Mouse (Mus musculus) retina, postnatal 1 day (tissue): ENCODE measurements around the gene Caskin1.

ENCODE experiments used
- DNase-seq: peaks from one replicate; pipeline ENCODE4 v3.0.0-alpha.2; 2012

Caskin1 gene

GRCm38 (mm10) chr17:24533099-24533992 lies 44.9 kb downstream of the Caskin1 start:
- DNase-seq: peak; percentile 90

- no peak for DNase-seq
Measured at GRCm38 (mm10) chr17:24534160-24534718, 45.8 kb downstream of the Caskin1 start, which contains the start of gene Rab26. TSS of gene Rab26 (minus strand) at chr17:24534210.

DNA sequence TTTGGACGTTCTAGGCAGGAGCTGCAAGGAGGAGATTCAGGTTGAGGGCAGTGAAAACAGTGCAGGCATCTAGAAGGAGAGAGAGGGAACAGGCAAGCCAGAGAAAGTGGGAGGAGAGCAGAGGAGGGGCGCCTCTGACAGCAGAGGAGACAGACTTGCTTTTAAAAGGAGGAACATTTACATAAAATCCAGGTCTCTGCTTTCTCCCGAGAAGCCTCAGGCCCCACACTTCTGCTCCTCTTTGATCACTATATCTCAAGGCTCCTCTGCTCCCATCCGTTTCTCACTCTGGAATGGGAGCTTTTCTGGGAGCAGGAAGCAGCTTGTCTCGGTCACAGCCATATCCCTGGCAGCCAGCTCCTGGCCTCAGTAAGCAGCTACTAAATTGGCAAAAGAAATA lies 46.9 kb downstream of the Caskin1 start:
- no peak for DNase-seq

DNA sequence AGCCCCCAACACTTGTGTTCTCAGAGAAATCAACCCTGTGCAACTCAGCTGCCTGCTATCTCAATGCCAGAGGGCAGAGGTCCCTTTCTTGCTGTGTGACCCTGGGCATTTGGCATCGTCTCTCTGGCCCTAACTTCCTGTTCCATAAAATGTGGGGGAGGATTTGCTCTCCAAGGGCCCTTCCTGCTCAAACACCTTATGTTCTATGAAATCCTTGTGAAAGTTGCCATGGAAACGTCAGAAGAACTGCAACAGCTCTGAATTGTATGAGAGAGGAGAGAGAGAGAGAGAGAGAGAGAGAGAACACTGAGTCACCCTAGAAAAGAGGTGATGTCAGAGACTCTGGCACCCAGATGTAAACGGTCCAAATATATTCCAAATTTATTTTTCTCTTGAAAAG lies 49.1 kb downstream of the Caskin1 start:
- no peak for DNase-seq

GRCm38 (mm10) chr17:24538950-24539349 lies 50.5 kb downstream of the Caskin1 start:
- DNase-seq: peak; percentile 67

DNA sequence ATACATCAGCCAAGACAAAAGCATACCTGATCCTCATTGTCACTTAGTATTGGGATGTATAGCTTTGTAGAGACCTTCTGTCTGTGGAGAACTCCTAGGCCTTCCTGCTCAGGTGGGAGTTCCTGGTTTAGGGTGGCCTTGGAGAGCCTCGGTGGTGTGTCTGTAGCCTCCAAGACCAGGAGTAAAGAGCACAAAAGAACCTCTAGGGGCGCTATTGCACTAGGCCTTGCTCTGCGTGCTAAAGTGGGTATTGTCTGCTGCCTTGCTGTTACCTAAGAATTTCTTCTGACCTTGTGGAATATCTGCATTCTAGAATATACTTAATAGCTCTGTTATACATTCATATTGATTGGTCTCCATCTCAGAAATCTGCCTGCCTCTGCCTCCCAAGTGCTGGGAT lies 52.0 kb downstream of the Caskin1 start:
- peak; percentile 84 for DNase-seq

DNA sequence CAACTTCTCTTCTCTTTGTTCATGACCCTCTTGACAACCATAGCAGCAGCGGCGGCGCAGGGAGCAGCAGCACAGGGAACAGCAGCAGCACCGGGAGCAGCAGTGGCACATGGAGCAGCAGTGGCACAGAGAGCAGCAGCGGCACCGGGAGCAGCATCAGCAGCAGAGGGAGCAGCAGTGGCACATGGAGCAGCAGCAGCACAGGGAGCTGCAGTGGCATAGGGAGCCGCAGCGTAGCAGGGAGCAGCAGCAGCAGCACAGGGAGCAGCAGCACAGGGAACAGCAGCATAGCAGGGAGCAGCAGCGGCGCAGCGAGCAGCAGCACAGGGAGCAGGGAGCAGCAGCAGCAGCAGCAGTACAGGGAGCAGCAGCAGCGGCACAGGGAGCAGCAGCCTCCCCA lies 56.2 kb downstream of the Caskin1 start:
- DNase-seq: peak; percentile 35

DNA sequence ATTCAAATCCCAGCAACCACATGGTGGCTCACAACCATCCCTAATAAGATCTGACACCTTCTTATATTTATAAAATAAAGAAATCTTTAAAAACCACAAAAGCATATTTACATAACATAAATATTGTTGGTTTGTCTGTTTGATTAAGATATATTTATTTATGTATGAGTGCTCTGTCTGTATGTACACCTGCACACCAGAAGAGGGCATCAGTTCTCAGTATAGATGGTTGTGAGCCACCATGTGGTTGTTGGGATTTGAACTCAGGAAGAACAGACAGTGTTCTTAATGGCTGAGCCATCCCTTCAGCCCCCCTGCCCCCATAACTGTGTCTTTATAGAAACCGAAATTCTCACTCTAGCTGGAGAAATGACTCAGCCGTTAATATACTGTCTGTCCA lies 56.8 kb downstream of the Caskin1 start:
- no peak for DNase-seq

DNA sequence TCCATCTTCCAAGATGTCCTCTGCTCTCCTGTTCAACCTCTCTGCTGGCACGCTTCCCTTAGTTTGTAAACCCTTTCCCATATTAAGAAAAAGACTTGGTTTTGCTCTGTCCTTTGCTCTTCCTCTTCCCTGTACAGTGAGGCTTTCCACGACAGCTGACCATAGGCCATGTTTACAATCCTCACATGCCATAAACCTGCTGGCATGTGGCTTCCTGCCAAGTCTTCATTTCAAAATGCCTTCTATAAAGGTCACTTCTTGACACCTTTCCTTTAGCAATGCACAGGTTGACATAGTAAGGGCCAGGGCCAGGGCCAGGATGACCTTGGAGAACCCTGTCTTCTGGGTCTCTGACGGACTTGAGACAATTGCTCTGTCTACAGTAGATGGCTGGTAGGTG lies 57.8 kb downstream of the Caskin1 start:
- no peak for DNase-seq

DNA sequence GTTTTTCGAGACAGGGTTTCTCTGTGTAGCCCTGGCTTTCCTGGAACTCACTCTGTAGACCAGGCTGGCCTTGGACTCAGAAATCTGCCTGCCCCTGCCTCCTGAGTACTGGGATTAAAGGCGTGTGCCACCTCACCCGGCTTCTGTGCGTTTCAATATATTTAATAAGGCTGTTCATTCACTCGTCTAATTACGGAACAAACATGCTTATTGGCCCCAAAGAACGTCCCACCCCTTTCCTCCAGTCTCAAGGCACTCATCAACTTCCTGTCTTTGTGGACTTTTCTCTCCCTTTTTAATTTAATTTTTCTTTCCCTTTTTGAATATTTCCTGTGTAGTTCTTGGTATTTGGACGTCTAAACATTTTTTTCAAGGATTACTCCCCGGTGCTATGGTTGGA lies 60.0 kb downstream of the Caskin1 start:
- DNase-seq: no peak

DNA sequence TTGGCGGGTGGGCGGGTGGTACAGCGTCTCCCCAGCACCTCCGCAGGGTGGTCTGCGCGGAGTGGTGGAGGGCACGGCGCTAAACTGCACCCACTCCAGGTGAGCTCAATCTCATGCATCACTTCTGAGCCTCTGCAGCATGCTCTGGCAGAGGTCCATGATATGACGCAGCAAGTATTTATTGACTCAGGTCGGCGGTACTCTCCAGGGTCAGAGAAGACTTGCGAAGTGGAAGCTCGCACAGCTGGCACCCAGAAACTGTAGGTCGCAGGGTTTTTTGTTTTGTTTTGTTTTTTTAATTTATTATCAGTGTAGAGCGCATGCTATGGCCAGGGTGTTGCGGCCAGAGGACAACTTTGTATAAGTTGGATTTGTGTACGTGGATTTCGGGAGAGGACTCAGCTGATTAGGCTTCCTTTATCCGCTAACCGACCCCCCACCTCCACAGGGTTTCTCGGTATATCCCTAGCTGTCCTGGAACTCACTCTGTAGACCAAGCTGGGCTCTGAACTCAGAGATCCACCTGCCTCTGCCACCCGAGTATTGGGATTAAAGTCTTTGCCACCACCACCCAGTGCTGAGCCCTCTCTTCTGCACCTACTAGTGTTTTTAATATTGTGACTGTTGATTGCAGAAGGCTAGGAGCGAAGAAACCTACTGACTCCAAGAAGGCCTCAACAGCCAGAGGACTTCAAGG lies 60.7 kb downstream of the Caskin1 start:
- DNase-seq: peak; percentile 53

- DNase-seq: peak; percentile 99
Measured at GRCm38 (mm10) chr17:24549618-24550415, 61.4 kb downstream of the Caskin1 start, which contains the start of gene Pkd1. TSS of gene Pkd1 (plus strand) at chr17:24549834.

DNA sequence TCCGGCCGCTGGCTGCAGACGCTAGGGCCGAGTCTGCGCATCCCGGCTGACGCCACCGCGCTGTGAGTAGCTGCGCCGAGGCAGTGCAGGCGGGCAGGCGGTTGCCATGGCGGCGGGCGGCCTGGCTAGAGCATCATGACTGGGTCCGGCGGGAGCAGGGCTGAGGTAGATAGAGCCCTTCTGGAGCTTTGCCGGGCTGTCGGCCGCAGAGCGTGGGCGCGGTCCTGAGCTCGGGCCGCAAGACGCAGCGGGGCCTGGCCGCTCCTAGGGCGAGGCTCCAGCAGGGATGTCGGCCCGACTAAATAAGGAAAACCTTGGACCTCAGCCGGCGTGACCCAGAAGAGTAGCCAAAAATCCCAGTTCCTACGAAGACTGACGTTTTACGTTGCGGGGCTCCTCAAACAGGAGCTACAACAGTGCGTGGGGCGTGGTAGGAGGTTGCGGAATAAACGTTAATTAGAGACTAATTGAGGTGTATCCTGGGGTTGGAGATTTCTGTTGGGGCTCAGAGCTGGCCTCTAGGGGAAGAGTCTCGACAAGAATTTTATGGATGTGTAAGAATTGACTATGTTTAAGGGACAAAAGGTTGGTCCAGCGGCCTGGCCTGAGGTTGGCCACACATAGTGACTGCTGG lies 62.1 kb downstream of the Caskin1 start:
- DNase-seq: peak; percentile 90

- DNase-seq: no peak
Measured at GRCm38 (mm10) chr17:24551050-24551444, 62.6 kb downstream of the Caskin1 start.

- DNase-seq: no peak
Measured at GRCm38 (mm10) chr17:24557091-24557490, 68.7 kb downstream of the Caskin1 start.
